12 mouse cellular contexts compared by ENCODE assay signal in genomic region chr3:24783462-24783829, GRCm38 (mm10).
DNase-seq lines count a peak whose midpoint lies in the region; ATAC-seq and TF ChIP-seq lines count a peak whose summit lies in the region.
"Had no signal": no experiment of that assay in that cellular context is flagged by ENCODE, and none has a peak within 500 bp of the region (broad histone marks: within the 10 kb centered on the region; RNA-seq: fewer than 3 reads in every experiment).

No protein-coding gene starts in this region.

- peak overlapping the region; percentile 55; the same call in 1 of the 2 replicates for H3K27ac ChIP-seq in heart, postnatal 0 days (ENCODE audit: low read depth)
- H3K27ac ChIP-seq in intestine, embryonic 14.5 days (ENCODE audit: low read depth): peak overlapping the region; percentile 34; the same call in 1 of the 2 replicates
- H3K27ac ChIP-seq in limb, embryonic 15.5 days: no peak overlapping the region
- no peak overlapping the region for H3K27ac ChIP-seq in hindbrain, embryonic 16.5 days (ENCODE audit: low read depth, low read length)
- H3K27ac ChIP-seq: forebrain, embryonic 13.5 days; hindbrain, embryonic 15.5 days had no signal

- H3K4me2 ChIP-seq in heart, postnatal 0 days (ENCODE audit: low read depth, low read length): peak overlapping the region; percentile 53
- peak overlapping the region; percentile 29; the same call in 1 of the 2 replicates for H3K4me2 ChIP-seq in intestine, embryonic 14.5 days (ENCODE audit: low read length)
- peak overlapping the region; percentile 22; the same call in 1 of the 2 replicates for H3K4me2 ChIP-seq in limb, embryonic 15.5 days
- H3K4me2 ChIP-seq in myocyte (ENCODE audit: low read depth): peak overlapping the region; percentile 45
- no peak overlapping the region for H3K4me2 ChIP-seq in hindbrain, embryonic 16.5 days (ENCODE audit: low read length)
- H3K4me2 ChIP-seq: forebrain, embryonic 13.5 days; hindbrain, embryonic 15.5 days had no signal

- 62% methylated on average over 7 of the region's 7 CpGs for WGBS in heart, postnatal 0 days
- 48% methylated on average over 7 of the region's 7 CpGs for WGBS in intestine, embryonic 14.5 days
- WGBS in limb, embryonic 15.5 days: 38% methylated on average over 7 of the region's 7 CpGs
- 77% methylated on average over 7 of the region's 7 CpGs for WGBS in hindbrain, embryonic 16.5 days

- TF ChIP-seq EP300 in heart, postnatal 0 days (IDR thresholded peaks at IDR 0.05; ENCODE audit: low read depth): no peak

- no peaks in the 10 kb centered on the region for H3K9me3 ChIP-seq in heart, postnatal 0 days (replicated peaks; ENCODE audit: control insufficient read depth, low read length)
- no peaks in the 10 kb centered on the region for H3K9me3 ChIP-seq in intestine, embryonic 14.5 days (ENCODE audit: control insufficient read depth, low read length)
- no peaks in the 10 kb centered on the region for H3K9me3 ChIP-seq in limb, embryonic 15.5 days
- no peaks in the 10 kb centered on the region for H3K9me3 ChIP-seq in hindbrain, embryonic 16.5 days (ENCODE audit: control insufficient read depth, low read length)
- H3K9me3 ChIP-seq: forebrain, embryonic 13.5 days; hindbrain, embryonic 15.5 days had no signal

- H3K4me3 ChIP-seq in heart, postnatal 0 days (ENCODE audit: low read depth, low read length): no peak overlapping the region
- peak overlapping the region; percentile 20; the same call in 1 of the 2 replicates for H3K4me3 ChIP-seq in intestine, embryonic 14.5 days (ENCODE audit: low read depth, low read length)
- no peak overlapping the region for H3K4me3 ChIP-seq in limb, embryonic 15.5 days
- no peak overlapping the region for H3K4me3 ChIP-seq in myocyte
- no peak overlapping the region for H3K4me3 ChIP-seq in hindbrain, embryonic 16.5 days (ENCODE audit: low read length)
- H3K4me3 ChIP-seq: forebrain, embryonic 13.5 days; hindbrain, embryonic 15.5 days had no signal

- TF ChIP-seq CTCF in heart, postnatal 0 days (IDR thresholded peaks at IDR 0.05; ENCODE audit: low read depth): no peak

- TF ChIP-seq POLR2A in myocyte (IDR thresholded peaks at IDR 0.05; ENCODE audit: insufficient read length, low read depth): no peak

- H3K79me2 ChIP-seq in myocyte (ENCODE audit: control insufficient read depth, insufficient read depth): no peaks in the 10 kb centered on the region

- no peak for ATAC-seq in heart, postnatal 0 days (ENCODE audit: insufficient read depth, low read depth)
- peak; percentile 69; the same call in 1 of the 2 replicates for ATAC-seq in intestine, embryonic 14.5 days (replicated peaks; ENCODE audit: low FRiP score, low TSS enrichment, low read depth)
- no peak for ATAC-seq in limb, embryonic 15.5 days (ENCODE audit: insufficient number of reproducible peaks, low FRiP score, low TSS enrichment, low read depth)
- ATAC-seq in hindbrain, embryonic 16.5 days: no peak
- ATAC-seq: forebrain, embryonic 13.5 days had no signal

- H3ac ChIP-seq in myocyte (ENCODE audit: control insufficient read depth, insufficient read length): no peak overlapping the region

- H3K27me3 ChIP-seq in heart, postnatal 0 days (ENCODE audit: control insufficient read depth, insufficient read depth, low read length): no peaks in the 10 kb centered on the region
- H3K27me3 ChIP-seq in intestine, embryonic 14.5 days (replicated peaks; ENCODE audit: control insufficient read depth, insufficient read depth, low read length): no peaks in the 10 kb centered on the region
- no peaks in the 10 kb centered on the region for H3K27me3 ChIP-seq in limb, embryonic 15.5 days
- H3K27me3 ChIP-seq in myocyte (ENCODE audit: control insufficient read depth, insufficient read depth, insufficient read length): no peaks in the 10 kb centered on the region
- no peaks in the 10 kb centered on the region for H3K27me3 ChIP-seq in hindbrain, embryonic 16.5 days (replicated peaks; ENCODE audit: control insufficient read depth, insufficient read depth, low read length)
- H3K27me3 ChIP-seq: forebrain, embryonic 13.5 days; hindbrain, embryonic 15.5 days had no signal

- no peak for DNase-seq in heart, postnatal 0 days (ENCODE audit: low spot score)
- no peak for DNase-seq in heart, adult 8-10 months (ENCODE audit: low spot score)
- DNase-seq in intestine, embryonic 14.5 days (ENCODE audit: low spot score): no peak
- DNase-seq in right cerebral cortex, postnatal 4 days: no peak
- DNase-seq in embryo, embryonic 10 days (ENCODE audit: low spot score): no peak
- DNase-seq: left cerebral cortex, postnatal 4 days; thymus, adult 2 months had no signal

- H3K36me3 ChIP-seq in heart, postnatal 0 days (replicated peaks; ENCODE audit: control insufficient read depth, insufficient read depth, low read length): no peaks in the 10 kb centered on the region
- no peaks in the 10 kb centered on the region for H3K36me3 ChIP-seq in intestine, embryonic 14.5 days (ENCODE audit: control insufficient read depth, insufficient read depth, low read length)
- no peaks in the 10 kb centered on the region for H3K36me3 ChIP-seq in limb, embryonic 15.5 days
- H3K36me3 ChIP-seq in myocyte (ENCODE audit: control insufficient read depth, insufficient read depth): no peaks in the 10 kb centered on the region
- no peaks in the 10 kb centered on the region for H3K36me3 ChIP-seq in hindbrain, embryonic 16.5 days (ENCODE audit: control insufficient read depth, insufficient read depth, low read length)
- H3K36me3 ChIP-seq: hindbrain, embryonic 15.5 days had no signal

- H3K9ac ChIP-seq in heart, postnatal 0 days (replicated peaks; ENCODE audit: low read depth, low read length): no peak overlapping the region
- no peak overlapping the region for H3K9ac ChIP-seq in intestine, embryonic 14.5 days (ENCODE audit: low read length)
- no peak overlapping the region for H3K9ac ChIP-seq in limb, embryonic 15.5 days
- H3K9ac ChIP-seq in hindbrain, embryonic 16.5 days (ENCODE audit: low read depth, low read length): no peak overlapping the region
- H3K9ac ChIP-seq: forebrain, embryonic 13.5 days; hindbrain, embryonic 15.5 days had no signal

- no peaks in the 10 kb centered on the region for H3K4me1 ChIP-seq in heart, postnatal 0 days (ENCODE audit: control insufficient read depth, insufficient read depth)
- H3K4me1 ChIP-seq in intestine, embryonic 14.5 days (replicated peaks; ENCODE audit: control insufficient read depth, insufficient read depth, low read length): no peaks in the 10 kb centered on the region
- 0 out of 2 replicates have a peak, but pooled peaks cover 3% of the 10 kb centered on the region for H3K4me1 ChIP-seq in limb, embryonic 15.5 days
- H3K4me1 ChIP-seq in hindbrain, embryonic 16.5 days (ENCODE audit: control insufficient read depth, insufficient read depth, low read depth, low read length): no peaks in the 10 kb centered on the region
- H3K4me1 ChIP-seq: forebrain, embryonic 13.5 days; hindbrain, embryonic 15.5 days had no signal

TF ChIP-seq in myocyte, 11 proteins besides CTCF, POLR2A, EP300 and RAD21:
- TF ChIP-seq MYOD1 (IDR thresholded peaks at IDR 0.05; ENCODE audit: control insufficient read depth in 1 of 3, insufficient read length in 2 of 3, low read depth in 2 of 3) (no peak), E2F4 (IDR thresholded peaks at IDR 0.05; ENCODE audit: insufficient read depth) (no peak), TCF12 (IDR thresholded peaks at IDR 0.05; ENCODE audit: insufficient read depth, poor library complexity, severe bottlenecking) (no peak), CEBPB (IDR thresholded peaks at IDR 0.05; ENCODE audit: insufficient read depth, poor library complexity, severe bottlenecking) (no peak), REST (IDR thresholded peaks at IDR 0.05; ENCODE audit: insufficient read depth, insufficient read length) (no peak), MAX (IDR thresholded peaks at IDR 0.05; ENCODE audit: low read depth) (no peak), POLR2AphosphoS2 (IDR thresholded peaks at IDR 0.05; ENCODE audit: insufficient read length, low read depth) (no peak), SRF (IDR thresholded peaks at IDR 0.05; ENCODE audit: control insufficient read depth, insufficient read length, low read depth) (no peak)

Comparison
In these comparisons a context has a peak if more than half of its experiments do, and no peak if none do; other contexts are left out.
1. H3K27ac ChIP-seq: peak in heart, postnatal 0 days (single experiment) and intestine, embryonic 14.5 days (single experiment); none in limb, embryonic 15.5 days (single experiment) and hindbrain, embryonic 16.5 days (single experiment).